Mouse (Mus musculus): Measurements from ENCODE around the gene Phf23.
"Not testable (repeated sequence)": the region's sequence is repeated elsewhere in the genome, so short reads cannot be mapped to it uniquely, and the experiment has no call there.

The Phf23 gene

GRCm38 (mm10) chr11:69995391-69995960 lies at the start of gene Phf23:
TSS of gene Phf23 (plus strand) at chr11:69995777.
- peak; percentile 99 for DNase-seq (ENCODE audit: low spot score in 2 of 2)

- DNase-seq (ENCODE audit: low spot score in 2 of 2) = peak in 1 of 2 experiments; percentile 49
Measured at GRCm38 (mm10) chr11:69945997-69946891, 49.3 kb upstream of the Phf23 start.

GRCm38 (mm10) chr11:69947337-69948065 lies 48.1 kb upstream of the Phf23 start:
- DNase-seq (ENCODE audit: low spot score in 2 of 2) = no peak

- DNase-seq (ENCODE audit: low spot score in 2 of 2) = peak; percentile 88 to 93
Measured at GRCm38 (mm10) chr11:69948066-69948762, 47.4 kb upstream of the Phf23 start, which contains the start of gene Slc2a4. TSS of gene Slc2a4 (minus strand) at chr11:69948188.

GRCm38 (mm10) chr11:69948763-69949150 lies 46.8 kb upstream of the Phf23 start:
- DNase-seq (ENCODE audit: low spot score in 2 of 2) = peak; percentile 77 to 86

- no peak for DNase-seq (ENCODE audit: low spot score in 2 of 2)
Measured at GRCm38 (mm10) chr11:69950807-69951459, 44.6 kb upstream of the Phf23 start.

- no peak for DNase-seq (ENCODE audit: low spot score in 2 of 2)
Measured at GRCm38 (mm10) chr11:69952274-69952673, 43.3 kb upstream of the Phf23 start.

- no peak for DNase-seq (ENCODE audit: low spot score in 2 of 2)
Measured at GRCm38 (mm10) chr11:69953267-69953915, 42.2 kb upstream of the Phf23 start.

GRCm38 (mm10) chr11:69955618-69956017 lies 40.0 kb upstream of the Phf23 start:
- DNase-seq (ENCODE audit: low spot score in 2 of 2) = not testable (repeated sequence)

GRCm38 (mm10) chr11:69956218-69956617 lies 39.4 kb upstream of the Phf23 start:
- DNase-seq (ENCODE audit: low spot score in 2 of 2) = no peak

GRCm38 (mm10) chr11:69960616-69961015 lies 35.0 kb upstream of the Phf23 start:
- DNase-seq (ENCODE audit: low spot score in 2 of 2) = no peak

GRCm38 (mm10) chr11:69961841-69962240 lies 33.7 kb upstream of the Phf23 start:
- no peak for DNase-seq (ENCODE audit: low spot score in 2 of 2)

GRCm38 (mm10) chr11:69964650-69965270 lies 30.8 kb upstream of the Phf23 start, which contains the start of gene Cldn7:
TSS of gene Cldn7 (plus strand) at chr11:69964779.
- DNase-seq (ENCODE audit: low spot score in 2 of 2) = no peak

GRCm38 (mm10) chr11:69965271-69966005 lies 30.1 kb upstream of the Phf23 start:
- DNase-seq (ENCODE audit: low spot score in 2 of 2) = no peak

- no peak for DNase-seq (ENCODE audit: low spot score in 2 of 2)
Measured at GRCm38 (mm10) chr11:69966006-69966859, 29.3 kb upstream of the Phf23 start.

- no peak for DNase-seq (ENCODE audit: low spot score in 2 of 2)
Measured at GRCm38 (mm10) chr11:69966860-69967517, 28.6 kb upstream of the Phf23 start.

GRCm38 (mm10) chr11:69968793-69969192 lies 26.8 kb upstream of the Phf23 start:
- DNase-seq (ENCODE audit: low spot score in 2 of 2) = no peak

GRCm38 (mm10) chr11:69970222-69970621 lies 25.4 kb upstream of the Phf23 start:
- no peak for DNase-seq (ENCODE audit: low spot score in 2 of 2)

All from spleen, postnatal 36 days (tissue).